Mouse (Mus musculus) brain, adult 2 months (tissue): Measurements from ENCODE around the gene Rassf9.

Source experiments
- DNase-seq: peaks from one replicate; pipeline ENCODE4 v3.0.0; 2011; ENCODE audit warnings: low read depth, low spot score

Rassf9 gene

DNA sequence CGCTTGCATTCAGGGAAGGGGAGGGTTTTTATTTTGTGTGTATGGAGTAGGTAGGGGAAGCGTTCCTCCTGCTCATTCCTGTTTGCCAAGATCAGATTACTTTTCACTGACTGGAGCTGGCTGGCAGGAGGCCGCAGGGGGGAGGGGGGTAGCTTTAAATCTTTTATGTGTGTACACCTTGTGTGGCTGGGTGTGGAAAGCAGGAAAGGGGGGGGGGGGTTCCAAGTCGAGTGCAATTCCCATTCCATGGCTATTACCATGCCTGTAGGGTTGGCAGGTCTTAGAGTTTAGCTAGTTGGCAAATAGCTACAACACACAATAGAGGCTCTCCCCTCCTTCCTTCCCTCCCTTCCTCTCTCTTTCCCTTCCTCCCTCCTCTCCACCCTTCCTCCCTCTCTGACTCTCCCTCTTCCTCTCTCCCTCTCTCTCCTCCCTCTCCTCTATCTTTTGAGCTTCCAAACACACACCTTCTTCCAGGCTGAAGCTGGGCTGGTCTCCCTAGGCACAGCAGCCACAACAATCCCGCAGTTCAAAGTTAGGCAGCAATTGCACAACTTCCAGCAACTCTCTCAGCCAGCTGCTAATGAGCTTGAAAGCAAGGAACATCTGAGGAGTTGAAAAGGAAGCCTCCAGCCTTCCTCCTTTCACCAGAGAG, at the start of gene Rassf9:
Gene Rassf9, plus strand, starts transcription at position 416 of the 655 bp plus-strand sequence.
- no peak for DNase-seq

DNA sequence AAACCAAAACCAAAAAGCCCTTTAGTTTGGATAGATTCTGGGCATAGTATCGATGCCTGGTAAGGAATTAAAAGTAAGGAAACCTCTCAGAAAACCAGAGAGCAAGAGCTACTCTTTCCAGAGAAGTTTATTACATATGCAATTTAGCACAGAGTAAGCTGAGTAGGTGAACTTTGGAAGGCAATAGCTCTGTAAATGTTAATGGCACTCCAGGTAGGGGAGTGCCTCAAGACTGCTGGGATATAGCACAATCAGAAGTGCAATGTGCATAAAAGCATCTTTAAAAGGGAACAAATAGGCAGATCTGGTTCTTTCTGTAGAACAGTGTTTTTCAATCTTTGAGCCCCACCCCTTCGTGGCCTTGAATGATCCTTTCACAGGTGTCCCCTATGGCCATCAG, 42.6 kb upstream of the Rassf9 start:
- no peak for DNase-seq

DNA sequence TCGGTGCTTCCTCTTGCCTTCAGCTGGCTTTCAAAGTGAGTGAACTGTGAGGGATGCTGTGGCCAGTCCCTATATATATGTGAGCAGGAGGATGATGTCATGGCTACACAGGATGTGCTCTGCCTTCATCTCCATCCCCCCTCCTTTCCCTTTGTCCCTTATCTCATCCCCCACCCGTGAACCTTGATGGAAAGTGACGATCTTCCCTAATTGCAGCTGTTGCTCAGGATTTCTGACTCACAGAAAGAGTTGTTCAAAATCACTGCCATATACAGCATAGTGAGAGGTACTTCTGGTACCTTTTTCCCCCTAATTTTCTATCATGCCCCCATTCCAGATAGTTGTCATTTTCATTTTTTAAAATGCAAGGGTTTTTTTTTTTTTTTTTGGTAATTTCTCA, 21.6 kb upstream of the Rassf9 start, which contains the start of gene Nts:
Gene Nts, minus strand, starts transcription at position 101 of the 400 bp plus-strand sequence.
- no peak for DNase-seq

DNA sequence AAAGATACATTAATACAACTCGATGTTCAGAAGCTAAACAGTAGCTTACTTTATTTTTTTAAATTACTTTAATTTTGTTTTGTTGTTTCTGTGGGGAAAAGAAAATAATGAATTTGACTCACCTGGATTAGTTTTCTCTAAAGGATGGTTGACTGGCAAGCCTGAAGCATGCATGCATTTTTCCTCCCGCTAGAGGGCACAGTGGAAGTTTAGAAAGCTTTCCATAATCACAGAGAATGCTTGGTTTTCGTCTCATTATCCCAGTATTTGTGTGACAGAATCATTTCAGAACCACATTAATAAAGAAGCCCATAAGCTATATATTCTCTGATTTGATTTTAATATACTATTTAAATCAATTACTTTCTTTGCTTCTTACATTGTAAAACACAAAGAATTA, 20.2 kb upstream of the Rassf9 start:
- peak; percentile 63 for DNase-seq

DNA sequence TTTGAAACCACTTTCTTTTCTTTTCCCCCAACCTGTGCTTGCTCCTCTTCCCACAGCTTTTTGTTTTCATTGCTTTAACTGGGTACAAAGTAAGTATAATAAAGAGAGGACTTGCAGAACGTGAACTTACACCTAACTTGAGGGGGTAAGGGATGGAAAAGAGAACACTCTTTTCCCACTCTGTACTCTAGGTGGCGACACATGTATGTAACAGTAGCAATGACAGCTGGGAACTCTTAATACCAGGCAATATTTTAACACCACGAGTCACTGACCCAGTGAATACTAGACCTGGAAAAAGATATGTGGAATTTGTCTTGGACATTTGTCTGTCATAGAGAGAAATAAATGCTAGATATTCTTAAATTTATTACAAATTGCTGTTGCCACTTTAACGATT, 13.3 kb upstream of the Rassf9 start:
- DNase-seq, result peak; percentile 48

DNA sequence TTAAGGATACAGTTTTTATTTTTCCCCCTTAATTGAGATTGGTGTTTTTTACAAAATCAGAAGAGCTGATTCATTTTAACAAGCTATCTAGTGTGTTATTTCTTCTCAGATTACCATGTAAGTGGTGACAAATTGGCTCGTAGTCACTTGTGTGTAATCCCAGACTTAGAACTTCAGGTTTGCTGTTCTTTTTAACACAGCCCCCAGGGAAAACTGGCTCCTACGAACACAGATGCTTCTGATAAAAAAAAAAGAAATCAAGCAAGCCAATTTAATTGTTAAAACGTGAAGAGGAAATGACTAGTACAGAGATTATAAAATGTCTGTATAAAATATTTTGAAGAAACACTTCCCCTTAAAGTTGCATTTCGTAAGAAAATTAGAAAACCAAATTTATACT, 4.6 kb upstream of the Rassf9 start:
- DNase-seq, result no peak

DNA sequence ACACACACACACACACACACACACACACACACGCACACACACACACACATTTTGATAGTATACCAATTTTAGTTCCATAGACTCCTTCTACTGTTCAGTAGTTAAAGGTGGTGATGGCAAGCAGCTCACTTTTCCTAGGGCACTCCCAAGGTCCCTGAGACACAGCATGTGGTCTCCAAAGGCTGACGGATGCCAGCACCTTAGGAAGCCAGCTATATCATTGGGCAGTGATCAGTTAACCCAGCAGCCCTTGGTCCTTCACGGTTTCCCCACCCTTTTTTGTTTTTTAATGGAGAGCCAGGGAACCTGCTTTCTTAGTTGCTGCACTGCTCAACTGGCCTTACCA, 588 bp upstream of the Rassf9 start:
- DNase-seq, result no peak

DNA sequence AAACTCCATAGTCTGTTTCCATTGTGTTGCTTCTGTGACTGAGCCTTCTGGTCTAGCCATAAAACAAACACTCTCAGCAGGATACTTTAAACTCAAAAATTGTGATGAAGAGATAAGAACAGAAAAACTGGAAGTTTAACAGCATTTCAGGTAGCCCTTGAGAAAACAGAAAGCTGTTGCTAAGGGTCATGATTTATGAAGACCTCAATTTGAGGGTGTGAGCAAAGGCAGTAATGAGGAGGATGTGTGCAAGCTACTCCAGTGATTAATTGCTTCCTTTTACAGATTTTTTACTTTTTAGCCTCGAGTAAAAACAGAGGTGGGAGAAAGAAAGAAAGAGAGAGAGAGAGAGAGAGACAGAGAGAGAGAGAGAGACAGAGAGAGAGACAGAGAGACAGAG, 2.1 kb downstream of the Rassf9 start:
- DNase-seq, result no peak

DNA sequence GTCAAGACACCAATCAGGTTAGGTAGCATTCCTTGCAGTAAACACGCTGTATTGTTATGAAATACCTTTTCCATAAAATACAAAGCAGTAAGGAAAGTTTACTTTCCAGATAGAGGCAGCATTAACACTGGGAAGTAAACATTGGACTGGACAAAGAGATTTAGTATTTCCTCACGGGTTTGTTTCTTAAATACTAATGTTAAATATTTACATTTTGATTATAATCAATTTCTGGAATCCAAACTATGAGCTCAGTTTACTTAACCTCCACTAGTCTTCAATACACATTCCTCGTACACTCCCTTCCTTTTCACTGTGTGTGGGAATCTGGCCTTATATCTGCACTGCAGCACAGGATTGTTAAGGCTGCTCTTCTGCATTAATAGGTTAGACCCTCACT, 15.9 kb downstream of the Rassf9 start:
- no peak for DNase-seq

DNA sequence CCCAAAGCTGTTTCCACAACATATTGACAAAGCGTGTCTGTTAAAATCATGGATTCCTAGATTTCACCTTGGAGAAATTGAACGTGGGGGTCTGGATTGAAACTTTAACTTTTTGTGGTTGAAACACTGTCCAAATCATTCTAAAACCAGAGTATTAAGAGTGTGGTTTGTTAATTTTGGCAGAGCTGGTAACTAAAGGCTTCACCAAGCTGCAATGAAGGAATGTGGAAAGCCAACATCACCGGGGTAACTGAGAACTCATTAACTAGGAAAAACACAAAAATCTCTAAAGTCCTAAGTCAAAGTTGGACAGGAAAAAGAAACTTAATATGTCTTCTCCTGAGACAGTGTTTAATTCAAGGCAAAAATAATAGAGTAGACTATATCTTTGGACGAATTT, 41.9 kb downstream of the Rassf9 start:
- DNase-seq, result no peak

DNA sequence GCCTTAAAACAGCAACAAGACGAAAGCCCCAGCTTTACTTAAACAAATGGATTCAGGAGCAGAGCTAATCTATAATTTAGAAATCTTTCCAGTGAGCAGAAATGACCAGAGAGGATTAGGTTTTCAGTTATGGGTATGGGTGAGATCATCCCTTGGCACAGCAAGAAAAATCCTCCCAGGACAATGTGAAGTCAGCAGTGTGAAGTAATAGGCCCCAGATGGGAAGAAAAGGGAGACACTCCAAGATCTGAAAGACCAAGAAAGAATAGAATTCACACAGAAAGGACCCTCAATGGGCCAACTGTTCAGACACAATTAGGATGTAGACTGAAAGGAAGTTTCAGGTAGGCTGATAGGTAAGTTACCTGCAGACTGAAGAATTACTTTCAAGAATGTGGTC, 50.5 kb downstream of the Rassf9 start:
- no peak for DNase-seq

DNA sequence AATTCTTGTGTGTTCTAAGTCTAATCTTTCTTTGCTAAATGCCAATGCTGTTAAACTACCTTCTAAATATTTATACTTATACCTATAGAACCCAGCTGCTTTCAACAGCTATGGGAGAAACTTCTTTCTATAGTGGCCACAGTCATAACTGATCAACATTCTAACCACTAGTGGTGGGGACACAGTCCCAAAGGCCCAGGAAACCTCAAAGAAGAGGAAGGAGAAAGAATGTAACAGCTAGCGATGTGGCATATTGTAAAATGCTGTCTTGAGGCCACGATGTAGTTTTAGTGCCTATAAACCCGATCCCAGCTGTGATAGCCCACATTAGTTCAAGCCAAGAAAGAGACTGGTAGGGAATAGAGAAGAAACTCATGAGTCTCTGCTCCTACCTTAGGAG, 65.9 kb downstream of the Rassf9 start:
- DNase-seq, result no peak

DNA sequence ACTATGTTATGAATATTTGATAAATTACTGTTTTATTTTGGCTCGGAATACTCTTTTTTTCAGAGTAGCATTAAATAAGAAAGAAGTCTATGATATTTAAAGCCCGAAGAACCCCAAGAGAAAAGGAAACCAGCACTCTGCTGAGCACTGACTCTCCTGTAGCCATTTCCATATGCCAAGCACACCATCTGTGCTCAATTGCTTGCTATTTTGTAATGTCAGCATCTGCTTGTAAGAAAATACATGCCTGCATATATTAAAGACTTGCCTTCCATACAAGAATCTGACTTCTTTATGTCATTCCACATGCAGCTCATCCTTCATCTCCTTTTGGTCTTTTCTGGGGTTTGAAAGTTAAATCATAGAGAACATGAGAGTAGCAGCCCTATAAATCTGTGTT, 82.3 kb downstream of the Rassf9 start:
- DNase-seq, result peak; percentile 71
